Mouse (Mus musculus): ENCODE results near the gene Lingo2. TPM values are rescaled to one million over a fixed set of nuclear protein-coding genes. Genes with fewer than 3 reads are reported as not detected.

Lingo2 gene
- total RNA-seq, 2 experiments from 2014 or later, result 0.10 to 0.23 TPM

Small RNA genes lying within 50 kb of the gene (microRNA-seq; reads per million reads assigned to microRNA genes)
- 0 reads per million in 2 experiments for gene Mir873a
- gene Mir873b, result 0 reads per million in 2 experiments
- 0 reads per million in 2 experiments for gene Mir876

Data from heart, postnatal 4 days (tissue).